10 mouse cellular contexts compared by ENCODE assay signal in the genomic region with DNA sequence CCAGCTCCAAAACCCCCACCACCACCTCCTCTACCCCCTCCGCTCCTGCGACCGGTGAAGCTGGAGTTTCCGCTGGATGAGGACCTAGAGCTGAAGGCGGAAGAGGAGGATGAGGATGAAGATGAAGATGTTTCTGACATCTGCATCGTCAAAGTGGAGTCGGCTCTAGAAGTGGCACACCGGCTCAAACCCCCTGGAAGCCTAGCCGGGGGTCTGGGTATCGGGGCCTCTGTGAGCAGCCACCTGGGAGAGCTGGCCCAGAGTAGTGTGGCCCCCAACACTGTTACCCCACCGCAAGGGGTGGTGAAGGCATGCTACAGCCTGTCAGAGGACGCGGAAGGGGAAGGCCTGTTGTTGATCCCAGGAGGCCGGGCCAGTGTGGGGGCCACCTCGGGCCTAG. TPM values are rescaled to one million over a fixed set of nuclear protein-coding genes. Genes with fewer than 3 reads are reported as not detected.
A peak's percentile ranks its signal among the peaks of the same experiment; 100 is the strongest.
DNase-seq lines count a peak whose midpoint lies in the region; ATAC-seq and TF ChIP-seq lines count a peak whose summit lies in the region.
"Had no signal": no experiment of that assay in that cellular context is flagged by ENCODE, and none has a peak within 500 bp of the region (broad histone marks: within the 10 kb centered on the region; RNA-seq: fewer than 3 reads in every experiment).

No protein-coding gene starts in this region.

- peak overlapping the region; percentile 72 for H3K4me3 ChIP-seq in kidney, embryonic 16.5 days (ENCODE audit: low read length)
- peak overlapping the region; percentile 80 for H3K4me3 ChIP-seq in embryonic facial prominence, embryonic 14.5 days (ENCODE audit: low read depth, low read length)
- peak overlapping the region; percentile 81 for H3K4me3 ChIP-seq in hindbrain, embryonic 13.5 days
- H3K4me3 ChIP-seq in midbrain, embryonic 14.5 days (replicated peaks; ENCODE audit: low read depth, low read length): peak overlapping the region; percentile 68
- H3K4me3 ChIP-seq in layer of hippocampus, adult 2 months: no peak overlapping the region

- no peak for ATAC-seq in kidney, embryonic 16.5 days (ENCODE audit: low FRiP score, low TSS enrichment)
- ATAC-seq in embryonic facial prominence, embryonic 14.5 days (ENCODE audit: low read depth): no peak
- no peak for ATAC-seq in hindbrain, embryonic 13.5 days (ENCODE audit: low FRiP score)
- ATAC-seq in midbrain, embryonic 14.5 days (ENCODE audit: low FRiP score, low TSS enrichment): no peak

- peak overlapping the region; percentile 92 for H3K4me2 ChIP-seq in kidney, embryonic 16.5 days (replicated peaks; ENCODE audit: low read depth, low read length)
- H3K4me2 ChIP-seq in embryonic facial prominence, embryonic 14.5 days (ENCODE audit: low read depth, low read length): peak overlapping the region; percentile 84
- H3K4me2 ChIP-seq in hindbrain, embryonic 13.5 days: peak overlapping the region; percentile 100
- peak overlapping the region; percentile 97 for H3K4me2 ChIP-seq in midbrain, embryonic 14.5 days (ENCODE audit: low read length)

- H3K4me1 ChIP-seq in kidney, embryonic 16.5 days (ENCODE audit: insufficient read depth, low read length): peaks cover 41% of the 10 kb centered on the region
- peaks cover 12% of the 10 kb centered on the region; the same call in 1 of the 2 replicates for H3K4me1 ChIP-seq in embryonic facial prominence, embryonic 14.5 days (ENCODE audit: control insufficient read depth, insufficient read depth, low read length)
- peaks cover 50% of the 10 kb centered on the region for H3K4me1 ChIP-seq in hindbrain, embryonic 13.5 days (replicated peaks)
- peaks cover 39% of the 10 kb centered on the region for H3K4me1 ChIP-seq in midbrain, embryonic 14.5 days (ENCODE audit: control insufficient read depth, insufficient read depth, low read length)

- peak overlapping the region; percentile 86 for H3K9ac ChIP-seq in kidney, embryonic 16.5 days (replicated peaks; ENCODE audit: low read length)
- peak overlapping the region; percentile 91 for H3K9ac ChIP-seq in embryonic facial prominence, embryonic 14.5 days (ENCODE audit: low read depth, low read length)
- H3K9ac ChIP-seq in hindbrain, embryonic 13.5 days: peak overlapping the region; percentile 96
- H3K9ac ChIP-seq in midbrain, embryonic 14.5 days (replicated peaks; ENCODE audit: low read length): peak overlapping the region; percentile 88

- peak overlapping the region; percentile 92; the same call in 1 of the 2 replicates for H3K27ac ChIP-seq in kidney, embryonic 16.5 days (ENCODE audit: low read length)
- peak overlapping the region; percentile 90 for H3K27ac ChIP-seq in embryonic facial prominence, embryonic 14.5 days (replicated peaks; ENCODE audit: low read depth, low read length)
- H3K27ac ChIP-seq in hindbrain, embryonic 13.5 days: peak overlapping the region; percentile 96
- peak overlapping the region; percentile 93 for H3K27ac ChIP-seq in midbrain, embryonic 14.5 days (replicated peaks; ENCODE audit: low read depth, low read length)
- no peak overlapping the region for H3K27ac ChIP-seq in layer of hippocampus, adult 2 months

- TF ChIP-seq CTCF in layer of hippocampus, adult 2 months (conservative IDR thresholded peaks at IDR 0.05): no peak

- 88% methylated on average over 15 of the region's 15 CpGs for WGBS in kidney, embryonic 16.5 days
- 84% methylated on average over 14 of the region's 15 CpGs for WGBS in embryonic facial prominence, embryonic 14.5 days
- 91% methylated on average over 15 of the region's 15 CpGs for WGBS in hindbrain, embryonic 13.5 days
- 87% methylated on average over 15 of the region's 15 CpGs for WGBS in midbrain, embryonic 14.5 days

- no peaks in the 10 kb centered on the region for H3K27me3 ChIP-seq in kidney, embryonic 16.5 days (ENCODE audit: insufficient read depth, low read length)
- H3K27me3 ChIP-seq in embryonic facial prominence, embryonic 14.5 days (replicated peaks; ENCODE audit: control insufficient read depth, insufficient read depth, low read length): no peaks in the 10 kb centered on the region
- H3K27me3 ChIP-seq in hindbrain, embryonic 13.5 days: no peaks in the 10 kb centered on the region
- no peaks in the 10 kb centered on the region for H3K27me3 ChIP-seq in midbrain, embryonic 14.5 days (ENCODE audit: control insufficient read depth, insufficient read depth, low read length)

- no peak for DNase-seq in kidney, postnatal 4 days
- DNase-seq in embryonic facial prominence, embryonic 14.5 days (ENCODE audit: low spot score): no peak
- DNase-seq in midbrain, embryonic 14.5 days: no peak
- no peak for DNase-seq in frontal cortex, postnatal 36 days (ENCODE audit: low spot score in 2 of 2)
- DNase-seq in layer of hippocampus, adult 2 months (ENCODE audit: low spot score in 2 of 2): no peak
- no peak for DNase-seq in cerebellum, adult 9-10 months
- DNase-seq: spleen, adult 18-20 months had no signal

- peaks cover 9% of the 10 kb centered on the region for H3K36me3 ChIP-seq in kidney, embryonic 16.5 days (ENCODE audit: insufficient read depth, low read length)
- H3K36me3 ChIP-seq in embryonic facial prominence, embryonic 14.5 days (ENCODE audit: control insufficient read depth, insufficient read depth, low read length): peaks cover 9% of the 10 kb centered on the region; the same call in 1 of the 2 replicates
- peaks cover 9% of the 10 kb centered on the region for H3K36me3 ChIP-seq in hindbrain, embryonic 13.5 days
- peaks cover 10% of the 10 kb centered on the region for H3K36me3 ChIP-seq in midbrain, embryonic 14.5 days (ENCODE audit: control insufficient read depth, insufficient read depth, low read length)

- H3K9me3 ChIP-seq in kidney, embryonic 16.5 days (ENCODE audit: low read length): no peaks in the 10 kb centered on the region
- H3K9me3 ChIP-seq in embryonic facial prominence, embryonic 14.5 days (ENCODE audit: control insufficient read depth, low read length): no peaks in the 10 kb centered on the region
- no peaks in the 10 kb centered on the region for H3K9me3 ChIP-seq in hindbrain, embryonic 13.5 days
- no peaks in the 10 kb centered on the region for H3K9me3 ChIP-seq in midbrain, embryonic 14.5 days (ENCODE audit: control insufficient read depth, low read length)

RNA-seq across cellular contexts. Expression of a gene that starts 2.3 kb away (rescaled TPM):
- 4.6 and 5.7 TPM in 2 replicates for polyA plus RNA-seq in kidney, embryonic 16.5 days (2015; fragmentation: Nextera tagmentation; extraction: Ambion mirVana)
- 4.0 and 5.6 TPM in 2 replicates for polyA plus RNA-seq in embryonic facial prominence, embryonic 14.5 days (2014; fragmentation: Nextera tagmentation; extraction: Ambion mirVana)
- 1.4 and 2.3 TPM in 2 replicates for polyA plus RNA-seq in hindbrain, embryonic 13.5 days (2015; fragmentation: Nextera tagmentation; extraction: Ambion mirVana)
- polyA plus RNA-seq in midbrain, embryonic 14.5 days (2014; fragmentation: Nextera tagmentation; extraction: Ambion mirVana): 2.1 and 3.6 TPM in 2 replicates
- 1 to 10 TPM; 1.1 to 1.8 TPM for total RNA-seq in layer of hippocampus, adult 2 months (2021)

RNA-seq across cellular contexts. Expression of a gene that starts 2.5 kb away (rescaled TPM):
- polyA plus RNA-seq in kidney, embryonic 16.5 days (2015; fragmentation: Nextera tagmentation; extraction: Ambion mirVana): 89.9 and 92.8 TPM in 2 replicates
- polyA plus RNA-seq in embryonic facial prominence, embryonic 14.5 days (2014; fragmentation: Nextera tagmentation; extraction: Ambion mirVana): 61.0 and 65.7 TPM in 2 replicates
- 90.1 and 98.0 TPM in 2 replicates for polyA plus RNA-seq in hindbrain, embryonic 13.5 days (2015; fragmentation: Nextera tagmentation; extraction: Ambion mirVana)
- 91.6 and 97.0 TPM in 2 replicates for polyA plus RNA-seq in midbrain, embryonic 14.5 days (2014; fragmentation: Nextera tagmentation; extraction: Ambion mirVana)
- total RNA-seq in layer of hippocampus, adult 2 months (2021): 100 to 1,000 TPM; 181 to 190 TPM

RNA-seq across cellular contexts. Expression of a gene that starts 13.9 kb away (rescaled TPM):
- not detected in 2 replicates for polyA plus RNA-seq in kidney, embryonic 16.5 days (2015; fragmentation: Nextera tagmentation; extraction: Ambion mirVana)
- not detected in 2 replicates for polyA plus RNA-seq in embryonic facial prominence, embryonic 14.5 days (2014; fragmentation: Nextera tagmentation; extraction: Ambion mirVana)
- polyA plus RNA-seq in hindbrain, embryonic 13.5 days (2015; fragmentation: Nextera tagmentation; extraction: Ambion mirVana): 0.10 TPM in 1 of 2 replicates, not detected in the other
- polyA plus RNA-seq in midbrain, embryonic 14.5 days (2014; fragmentation: Nextera tagmentation; extraction: Ambion mirVana): not detected in 2 replicates
- not detected for total RNA-seq in layer of hippocampus, adult 2 months (2021)
- total RNA-seq: common myeloid progenitor, adult 5-6 weeks had no signal

RNA-seq across cellular contexts. Expression of a gene that starts 16.4 kb away (rescaled TPM):
- polyA plus RNA-seq in kidney, embryonic 16.5 days (2015; fragmentation: Nextera tagmentation; extraction: Ambion mirVana): 3.5 and 4.3 TPM in 2 replicates
- 0.83 and 1.0 TPM in 2 replicates for polyA plus RNA-seq in embryonic facial prominence, embryonic 14.5 days (2014; fragmentation: Nextera tagmentation; extraction: Ambion mirVana)
- 13.5 and 13.9 TPM in 2 replicates for polyA plus RNA-seq in hindbrain, embryonic 13.5 days (2015; fragmentation: Nextera tagmentation; extraction: Ambion mirVana)
- polyA plus RNA-seq in midbrain, embryonic 14.5 days (2014; fragmentation: Nextera tagmentation; extraction: Ambion mirVana): 3.0 and 6.8 TPM in 2 replicates
- 1 to 10 TPM; 7.5 to 9.0 TPM for total RNA-seq in layer of hippocampus, adult 2 months (2021)

RNA-seq across cellular contexts. Expression of a gene that starts 18.5 kb away (rescaled TPM):
- polyA plus RNA-seq in kidney, embryonic 16.5 days (2015; fragmentation: Nextera tagmentation; extraction: Ambion mirVana): 17.9 and 18.9 TPM in 2 replicates
- polyA plus RNA-seq in embryonic facial prominence, embryonic 14.5 days (2014; fragmentation: Nextera tagmentation; extraction: Ambion mirVana): 0.14 and 0.53 TPM in 2 replicates
- polyA plus RNA-seq in hindbrain, embryonic 13.5 days (2015; fragmentation: Nextera tagmentation; extraction: Ambion mirVana): 0.17 TPM in 1 of 2 replicates, not detected in the other
- polyA plus RNA-seq in midbrain, embryonic 14.5 days (2014; fragmentation: Nextera tagmentation; extraction: Ambion mirVana): not detected in 2 replicates
- under 1 TPM in 1 of 2 experiments, not detected in 1; 0.29 TPM for total RNA-seq in layer of hippocampus, adult 2 months (2021)
- total RNA-seq: common myeloid progenitor, adult 5-6 weeks had no signal
